Mouse (Mus musculus): Measurements from ENCODE around the gene Arhgap29.

Gene Arhgap29

GRCm38 (mm10) chr3:121945957-121946356, 6.4 kb upstream of the Arhgap29 start:
- DNase-seq (ENCODE audit: low spot score), result no peak

- no peak for DNase-seq (ENCODE audit: low spot score)
Measured at GRCm38 (mm10) chr3:121946765-121947164, 5.6 kb upstream of the Arhgap29 start.

- no peak for DNase-seq (ENCODE audit: low spot score)
Measured at GRCm38 (mm10) chr3:121950139-121950538, 2.2 kb upstream of the Arhgap29 start.

- DNase-seq (ENCODE audit: low spot score), result peak; percentile 65
Measured at GRCm38 (mm10) chr3:121951116-121951515, 1.2 kb upstream of the Arhgap29 start.

GRCm38 (mm10) chr3:121953049-121953432, 700 bp downstream of the Arhgap29 start:
- peak; percentile 95 for DNase-seq (ENCODE audit: low spot score)

GRCm38 (mm10) chr3:121953433-121954161, 1.3 kb downstream of the Arhgap29 start:
- DNase-seq (ENCODE audit: low spot score), result no peak

GRCm38 (mm10) chr3:121954421-121954820, 2.1 kb downstream of the Arhgap29 start:
- no peak for DNase-seq (ENCODE audit: low spot score)

GRCm38 (mm10) chr3:121955527-121955926, 3.2 kb downstream of the Arhgap29 start:
- DNase-seq (ENCODE audit: low spot score), result no peak

GRCm38 (mm10) chr3:121956789-121957188, 4.4 kb downstream of the Arhgap29 start:
- DNase-seq (ENCODE audit: low spot score), result no peak

- no peak for DNase-seq (ENCODE audit: low spot score)
Measured at GRCm38 (mm10) chr3:121957606-121958344, 5.4 kb downstream of the Arhgap29 start.

GRCm38 (mm10) chr3:121964173-121964572, 11.8 kb downstream of the Arhgap29 start:
- no peak for DNase-seq (ENCODE audit: low spot score)

- peak; percentile 87 for DNase-seq (ENCODE audit: low spot score)
Measured at GRCm38 (mm10) chr3:121967681-121968476, 15.5 kb downstream of the Arhgap29 start.

GRCm38 (mm10) chr3:121968621-121969020, 16.3 kb downstream of the Arhgap29 start:
- DNase-seq (ENCODE audit: low spot score), result no peak

- no peak for DNase-seq (ENCODE audit: low spot score)
Measured at GRCm38 (mm10) chr3:121969451-121969850, 17.1 kb downstream of the Arhgap29 start.

GRCm38 (mm10) chr3:121973761-121974160, 21.4 kb downstream of the Arhgap29 start:
- no peak for DNase-seq (ENCODE audit: low spot score)

- no peak for DNase-seq (ENCODE audit: low spot score)
Measured at GRCm38 (mm10) chr3:121975381-121975780, 23.0 kb downstream of the Arhgap29 start.

- DNase-seq (ENCODE audit: low spot score), result no peak
Measured at GRCm38 (mm10) chr3:121981306-121981705, 29.0 kb downstream of the Arhgap29 start.

GRCm38 (mm10) chr3:121982450-121982849, 30.1 kb downstream of the Arhgap29 start:
- no peak for DNase-seq (ENCODE audit: low spot score)

GRCm38 (mm10) chr3:121995125-121995524, 42.8 kb downstream of the Arhgap29 start:
- DNase-seq (ENCODE audit: low spot score), result no peak

GRCm38 (mm10) chr3:121999934-122000333, 47.6 kb downstream of the Arhgap29 start:
- DNase-seq (ENCODE audit: low spot score), result peak; percentile 44

- no peak for DNase-seq (ENCODE audit: low spot score)
Measured at GRCm38 (mm10) chr3:122001568-122001967, 49.2 kb downstream of the Arhgap29 start.

- DNase-seq (ENCODE audit: low spot score), result no peak
Measured at GRCm38 (mm10) chr3:122009818-122010217, 57.5 kb downstream of the Arhgap29 start.

- no peak for DNase-seq (ENCODE audit: low spot score)
Measured at GRCm38 (mm10) chr3:122010292-122010691, 58.0 kb downstream of the Arhgap29 start.

Data from testis, postnatal 14 days (tissue).